ENCODE assay signal across 23 mouse cellular contexts in the genomic region with DNA sequence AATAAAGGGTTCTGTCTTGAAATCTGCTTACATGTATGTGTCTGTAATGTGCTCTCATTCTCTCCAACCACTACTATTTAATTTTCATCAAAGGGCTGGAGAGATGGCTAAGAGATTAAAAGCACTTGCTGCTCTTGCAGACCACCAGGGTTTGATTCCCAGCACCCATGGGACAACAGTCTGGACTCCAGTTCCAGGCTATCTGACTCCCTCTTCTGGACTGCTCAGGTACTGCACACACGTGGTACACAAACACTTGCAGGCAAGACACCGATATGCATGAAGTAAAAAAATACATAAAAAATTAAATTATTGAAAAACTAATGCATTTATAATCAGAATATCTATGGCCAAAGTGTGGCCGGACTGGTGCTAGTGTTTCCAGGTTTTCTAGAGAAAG.
DNase-seq lines count a peak whose midpoint lies in the region; ATAC-seq and TF ChIP-seq lines count a peak whose summit lies in the region.
"Had no signal": no experiment of that assay in that cellular context is flagged by ENCODE, and none has a peak within 500 bp of the region (broad histone marks: within the 10 kb centered on the region; RNA-seq: fewer than 3 reads in every experiment).

No protein-coding gene starts in this region.

- WGBS in intestine, postnatal 0 days, result 98% methylated on average over 3 of the region's 3 CpGs
- WGBS in intestine, embryonic 15.5 days, result 92% methylated on average over 3 of the region's 3 CpGs
- 97% methylated on average over 3 of the region's 3 CpGs for WGBS in lung, embryonic 14.5 days
- 97% methylated on average over 3 of the region's 3 CpGs for WGBS in small intestine, adult 2 months

- 0 out of 2 replicates have a peak, but pooled peaks cover 3% of the 10 kb centered on the region for H3K4me1 ChIP-seq in intestine, postnatal 0 days (replicated peaks; ENCODE audit: control insufficient read depth, insufficient read depth, low read length)
- H3K4me1 ChIP-seq in intestine, embryonic 15.5 days (replicated peaks), result peaks cover 18% of the 10 kb centered on the region
- H3K4me1 ChIP-seq in lung, embryonic 14.5 days (ENCODE audit: insufficient read depth), result peaks cover 10% of the 10 kb centered on the region
- H3K4me1 ChIP-seq in small intestine, adult 2 months (ENCODE audit: control insufficient read depth, insufficient read depth, insufficient read length, low read length), result peaks cover 11% of the 10 kb centered on the region
- H3K4me1 ChIP-seq: hindbrain, embryonic 15.5 days; liver, embryonic 13.5 days; midbrain, embryonic 13.5 days; neural tube, embryonic 15.5 days had no signal

- intact Hi-C loops in left cerebral cortex, postnatal 25 days (cut with DNase I), result no loop called here

- no peak overlapping the region for H3K4me3 ChIP-seq in intestine, postnatal 0 days (ENCODE audit: low read depth, low read length)
- no peak overlapping the region for H3K4me3 ChIP-seq in intestine, embryonic 15.5 days (replicated peaks)
- H3K4me3 ChIP-seq in lung, embryonic 14.5 days (ENCODE audit: low read depth, low read length), result no peak overlapping the region
- no peak overlapping the region for H3K4me3 ChIP-seq in small intestine, adult 2 months (ENCODE audit: low read depth, low read length)
- H3K4me3 ChIP-seq: erythroblast, embryonic 14.5 days; hindbrain, embryonic 15.5 days; liver, embryonic 13.5 days; midbrain, embryonic 13.5 days; myocyte; neural tube, embryonic 15.5 days had no signal

- no peak overlapping the region for H3K4me2 ChIP-seq in intestine, postnatal 0 days (replicated peaks; ENCODE audit: low read depth)
- H3K4me2 ChIP-seq in intestine, embryonic 15.5 days (replicated peaks), result no peak overlapping the region
- H3K4me2 ChIP-seq in lung, embryonic 14.5 days, result no peak overlapping the region
- H3K4me2 ChIP-seq: heart, embryonic 11.5 days; hindbrain, embryonic 15.5 days; liver, embryonic 13.5 days; midbrain, embryonic 13.5 days; neural tube, embryonic 15.5 days had no signal

- ATAC-seq in CD4-positive, CD25-positive, alpha-beta regulatory T cell, adult 4 months, result no peak
- no peak for ATAC-seq in intestine, postnatal 0 days
- no peak for ATAC-seq in intestine, embryonic 15.5 days
- ATAC-seq in lung, embryonic 14.5 days (ENCODE audit: insufficient read depth), result no peak
- ATAC-seq: forebrain, embryonic 16.5 days; midbrain, embryonic 13.5 days had no signal

- H3K27ac ChIP-seq in intestine, postnatal 0 days (ENCODE audit: low read depth, low read length), result no peak overlapping the region
- H3K27ac ChIP-seq in intestine, embryonic 15.5 days, result no peak overlapping the region
- H3K27ac ChIP-seq in lung, embryonic 14.5 days (ENCODE audit: low read depth), result no peak overlapping the region
- H3K27ac ChIP-seq in small intestine, adult 2 months (ENCODE audit: insufficient read depth, low read depth, low read length), result no peak overlapping the region
- H3K27ac ChIP-seq: hindbrain, embryonic 15.5 days; liver, embryonic 13.5 days; midbrain, embryonic 13.5 days; neural tube, embryonic 15.5 days had no signal

- 0 out of 2 replicates have a peak, but pooled peaks cover 4% of the 10 kb centered on the region for H3K9me3 ChIP-seq in intestine, postnatal 0 days (ENCODE audit: control insufficient read depth)
- no peaks in the 10 kb centered on the region for H3K9me3 ChIP-seq in intestine, embryonic 15.5 days
- no peaks in the 10 kb centered on the region for H3K9me3 ChIP-seq in lung, embryonic 14.5 days (ENCODE audit: low read depth, low read length)
- H3K9me3 ChIP-seq: liver, embryonic 13.5 days; midbrain, embryonic 13.5 days; neural tube, embryonic 15.5 days had no signal

- H3K27me3 ChIP-seq in intestine, postnatal 0 days (replicated peaks; ENCODE audit: control insufficient read depth, insufficient read depth, low read length), result no peaks in the 10 kb centered on the region
- no peaks in the 10 kb centered on the region for H3K27me3 ChIP-seq in intestine, embryonic 15.5 days (replicated peaks)
- no peaks in the 10 kb centered on the region for H3K27me3 ChIP-seq in lung, embryonic 14.5 days (ENCODE audit: insufficient read depth, low read length)
- H3K27me3 ChIP-seq in small intestine, adult 2 months (ENCODE audit: control insufficient read depth, insufficient read depth, low read length), result no peaks in the 10 kb centered on the region
- H3K27me3 ChIP-seq: CH12.LX; hindbrain, embryonic 15.5 days; liver, embryonic 13.5 days; midbrain, embryonic 13.5 days; neural tube, embryonic 15.5 days had no signal

- no peaks in the 10 kb centered on the region for H3K36me3 ChIP-seq in intestine, postnatal 0 days (ENCODE audit: control insufficient read depth, insufficient read depth)
- no peaks in the 10 kb centered on the region for H3K36me3 ChIP-seq in intestine, embryonic 15.5 days
- no peaks in the 10 kb centered on the region for H3K36me3 ChIP-seq in lung, embryonic 14.5 days (ENCODE audit: insufficient read depth)
- no peaks in the 10 kb centered on the region for H3K36me3 ChIP-seq in small intestine, adult 2 months (ENCODE audit: control insufficient read depth, insufficient read depth, low read length)
- H3K36me3 ChIP-seq: hindbrain, embryonic 15.5 days; liver, embryonic 13.5 days; midbrain, embryonic 13.5 days had no signal

- DNase-seq in CD4-positive, CD25-positive, alpha-beta regulatory T cell, adult 2 months (ENCODE audit: low read depth, low spot score), result peak; percentile 6
- DNase-seq in lung, embryonic 14.5 days, result no peak
- no peak for DNase-seq in lung, adult 18-20 months
- no peak for DNase-seq in left cerebral cortex, postnatal 25 days (ENCODE audit: low spot score in 2 of 2)
- DNase-seq: adrenal gland, adult 2 months; cerebellum, adult 11-12 months; kidney, adult 2 months; kidney, postnatal 4 days; liver, embryonic 13.5 days; right cerebral cortex, postnatal 25 days; thymus, postnatal 36 days had no signal

- peak; percentile 35 for TF ChIP-seq CTCF in intestine, postnatal 0 days (IDR thresholded peaks at IDR 0.05; ENCODE audit: low read depth)
- peak; percentile 33 for TF ChIP-seq CTCF in lung, embryonic 14.5 days (IDR thresholded peaks at IDR 0.05; ENCODE audit: low read depth)
- peak; percentile 32; the same call in 1 of the 2 replicates for TF ChIP-seq CTCF in small intestine, adult 2 months (IDR thresholded peaks at IDR 0.05; ENCODE audit: extremely low read depth, insufficient read length, insufficient replicate concordance, low read depth, low read length)

- no peak overlapping the region for H3K9ac ChIP-seq in intestine, postnatal 0 days (ENCODE audit: low read depth, low read length)
- no peak overlapping the region for H3K9ac ChIP-seq in intestine, embryonic 15.5 days
- no peak overlapping the region for H3K9ac ChIP-seq in lung, embryonic 14.5 days
- H3K9ac ChIP-seq: hindbrain, embryonic 15.5 days; liver, embryonic 13.5 days; midbrain, embryonic 13.5 days; neural tube, embryonic 15.5 days had no signal

- TF ChIP-seq POLR2A in small intestine, adult 2 months (IDR thresholded peaks at IDR 0.05; ENCODE audit: low read depth, low read length), result no peak
